Mouse (Mus musculus) C2C12 (cell line): ENCODE results near the gene Kremen1. TPM values are rescaled to one million over a fixed set of nuclear protein-coding genes. Genes with fewer than 3 reads are reported as not detected.
A peak's percentile ranks its signal among the peaks of the same experiment; 100 is the strongest.

ENCODE experiments used
- H3K27me3 ChIP-seq: one replicate; pipeline ENCODE4 v1.6.1; 2011; ENCODE audit not compliant: control insufficient read depth, insufficient read depth, insufficient read length
- H3K36me3 ChIP-seq: one replicate; pipeline ENCODE4 v1.6.1; 2011; ENCODE audit not compliant: control insufficient read depth, insufficient read depth
- H3K4me3 ChIP-seq: one replicate; pipeline ENCODE4 v1.5.1; 2011; ENCODE audit warnings: mild to moderate bottlenecking, control low read depth; ENCODE audit not compliant: poor library complexity, insufficient read depth, severe bottlenecking
- H3K79me2 ChIP-seq: one replicate; pipeline ENCODE4 v1.6.1; 2011; ENCODE audit not compliant: control insufficient read depth, insufficient read depth
- H3K79me3 ChIP-seq: one replicate; pipeline ENCODE4 v1.6.1; 2011; ENCODE audit warnings: low read depth, control low read depth
- H3ac ChIP-seq: one replicate; pipeline ENCODE3; 2011; ENCODE audit warnings: low read depth; ENCODE audit not compliant: control insufficient read depth, insufficient read length
- CEBPB ChIP-seq: IDR thresholded peaks from one replicate; pipeline ENCODE4 v1.6.1; 2011; ENCODE audit warnings: low read depth, mild to moderate bottlenecking, control low read depth, moderate library complexity
- CTCF ChIP-seq: IDR thresholded peaks from one replicate; pipeline ENCODE4 v1.5.1; 2011; ENCODE audit not compliant: control insufficient read depth, insufficient read depth, insufficient read length
- FOSL1 ChIP-seq: IDR thresholded peaks from one replicate; pipeline ENCODE4 v1.8.0; 2011; ENCODE audit warnings: mild to moderate bottlenecking, low read length; ENCODE audit not compliant: poor library complexity, insufficient read depth, severe bottlenecking
- MAX ChIP-seq: IDR thresholded peaks from one replicate; pipeline ENCODE4 v1.6.1; 2011; ENCODE audit warnings: mild to moderate bottlenecking, control low read depth
- MYOD1 ChIP-seq: IDR thresholded peaks from one replicate; pipeline ENCODE4 v1.6.1; 2011; ENCODE audit warnings: low read depth; ENCODE audit not compliant: control insufficient read depth, insufficient read length
- MYOG ChIP-seq: IDR thresholded peaks from one replicate; pipeline ENCODE4 v1.6.1; 2011; ENCODE audit not compliant: control insufficient read depth, insufficient read length; ENCODE audit errors: extremely low read depth
- USF1 ChIP-seq: IDR thresholded peaks from one replicate; pipeline ENCODE4 v1.6.1; 2011; ENCODE audit warnings: low read depth, mild to moderate bottlenecking, control low read depth, moderate library complexity
- polyA plus RNA-seq: library from polyadenylated mRNA; unstranded; fragments of >200 nt; fragmentation: generic; extraction: Trizol; gene quantifications from one replicate; pipeline ENCODE4 v1.2.1, GENCODE M21; 2012; ENCODE audit warnings: missing spikeins

Kremen1 gene
- polyA plus RNA-seq, 1 experiment = 43.5 TPM

DNA sequence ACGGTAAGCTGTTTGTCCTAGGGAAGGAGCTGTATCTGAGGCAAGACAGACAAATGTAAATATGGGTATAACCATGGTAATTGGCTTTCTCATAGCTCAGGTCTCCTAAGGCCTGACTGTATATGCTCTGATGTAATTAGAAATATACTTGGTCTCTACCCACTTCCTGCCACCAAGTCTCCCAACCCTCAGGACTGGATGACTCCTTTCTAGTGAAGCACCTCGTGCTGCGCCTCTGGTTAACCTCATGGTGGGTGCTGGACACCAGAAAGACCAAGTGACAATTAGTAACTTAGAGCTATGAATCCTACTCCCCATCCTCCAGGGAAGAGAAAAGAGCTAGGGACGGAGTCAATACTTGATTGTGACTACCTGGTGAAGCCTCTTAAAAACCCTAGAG, 42.0 kb downstream of the Kremen1 start:
- H3K27me3 ChIP-seq = no peaks in the 10 kb centered on the region
- TF ChIP-seq MYOG = no peak
- TF ChIP-seq MYOD1 = no peak
- no peak for TF ChIP-seq FOSL1
- no peak for TF ChIP-seq CTCF
- TF ChIP-seq MAX = no peak
- TF ChIP-seq CEBPB = no peak
- no peak for TF ChIP-seq USF1
- no peak overlapping the region for H3K4me3 ChIP-seq
- H3K36me3 ChIP-seq = no peaks in the 10 kb centered on the region
- H3K79me2 ChIP-seq = no peaks in the 10 kb centered on the region
- H3K79me3 ChIP-seq = no peaks in the 10 kb centered on the region
- H3ac ChIP-seq = no peak overlapping the region

DNA sequence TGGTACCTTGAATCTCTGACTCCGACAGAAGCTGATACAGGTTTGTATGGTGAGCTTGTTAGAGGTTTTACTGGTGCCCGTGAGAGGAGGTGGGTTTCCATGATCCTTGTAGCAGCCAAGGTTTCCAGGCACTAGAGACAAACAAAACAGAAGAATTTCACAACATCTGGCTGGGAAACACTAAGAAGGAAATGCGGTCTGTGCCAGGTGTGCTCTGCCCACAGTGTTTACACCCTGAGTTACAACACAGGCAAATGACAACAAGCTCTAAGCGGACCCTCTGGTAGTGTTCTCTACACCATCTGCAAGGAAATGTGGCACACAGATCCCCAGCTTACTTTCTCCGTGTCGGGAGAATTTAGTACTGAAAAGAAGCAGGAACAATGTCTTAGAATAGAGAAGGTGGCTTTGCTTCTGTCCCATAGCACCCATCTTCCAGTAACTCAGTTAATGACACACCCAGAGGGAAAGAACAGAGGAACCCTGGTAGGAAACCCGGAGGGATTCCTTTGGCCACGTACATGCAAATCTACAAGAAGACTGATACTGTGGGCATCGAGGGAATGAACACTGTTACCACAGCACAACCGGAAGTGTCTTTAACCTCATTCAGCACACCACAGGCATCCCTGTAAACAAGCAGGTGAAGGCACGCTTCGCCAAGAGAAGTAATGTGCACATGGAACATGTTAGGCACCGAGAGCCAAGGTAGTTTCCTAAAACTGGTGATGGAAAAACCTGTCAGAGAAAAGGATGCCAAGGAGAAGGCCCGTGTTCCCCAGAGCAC, 45.8 kb downstream of the Kremen1 start:
- Histone ChIP-seq H3K27me3 (no peaks in the 10 kb centered on the region), H3K79me3 (no peaks in the 10 kb centered on the region), H3K4me3 (no peak overlapping the region), H3K36me3 (peaks cover 4% of the 10 kb centered on the region), H3ac (no peak overlapping the region), H3K79me2 (no peaks in the 10 kb centered on the region)
- TF ChIP-seq MAX (no peak), MYOD1 (no peak), USF1 (no peak), CTCF (no peak), MYOG (no peak), FOSL1 (no peak), CEBPB (no peak)

DNA sequence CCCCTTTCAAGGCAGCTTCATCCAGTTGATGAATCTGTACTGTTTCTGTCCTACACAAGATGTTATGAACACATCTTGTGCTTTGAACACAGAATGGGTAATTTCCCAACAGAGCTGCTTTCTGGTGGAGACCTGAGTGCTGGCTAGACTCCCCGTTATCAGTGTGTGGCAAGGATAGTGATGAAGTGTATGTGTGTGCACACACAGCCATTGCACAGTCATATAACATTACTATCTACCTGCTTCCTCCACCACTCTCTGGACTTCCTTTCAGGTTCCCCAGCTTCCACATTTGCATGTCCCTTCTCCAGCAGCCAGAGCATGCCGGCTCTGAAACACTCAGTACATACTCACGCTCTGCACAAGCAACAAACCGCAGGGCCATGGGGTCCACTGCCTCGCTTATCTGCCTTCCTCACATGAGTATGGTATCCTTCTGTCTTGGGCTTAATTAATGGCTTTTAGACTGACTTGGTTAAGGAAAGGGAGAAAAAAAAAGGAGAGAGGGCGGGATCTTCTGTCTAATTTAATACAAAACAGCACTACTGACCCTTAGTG, 46.8 kb downstream of the Kremen1 start:
- no peak for TF ChIP-seq FOSL1
- TF ChIP-seq CTCF = no peak
- Histone ChIP-seq H3K79me2 (no peaks in the 10 kb centered on the region), H3K79me3 (no peaks in the 10 kb centered on the region), H3K36me3 (peaks cover 8% of the 10 kb centered on the region), H3K4me3 (no peak overlapping the region), H3K27me3 (no peaks in the 10 kb centered on the region), H3ac (no peak overlapping the region)

- TF ChIP-seq USF1 (no peak), CTCF (no peak), CEBPB (no peak)
- Histone ChIP-seq H3K36me3 (peaks cover 12% of the 10 kb centered on the region), H3K27me3 (no peaks in the 10 kb centered on the region)
These were observed 58.3 kb downstream of the Kremen1 start for GRCm38 (mm10) chr11:5203054-5203453.

DNA sequence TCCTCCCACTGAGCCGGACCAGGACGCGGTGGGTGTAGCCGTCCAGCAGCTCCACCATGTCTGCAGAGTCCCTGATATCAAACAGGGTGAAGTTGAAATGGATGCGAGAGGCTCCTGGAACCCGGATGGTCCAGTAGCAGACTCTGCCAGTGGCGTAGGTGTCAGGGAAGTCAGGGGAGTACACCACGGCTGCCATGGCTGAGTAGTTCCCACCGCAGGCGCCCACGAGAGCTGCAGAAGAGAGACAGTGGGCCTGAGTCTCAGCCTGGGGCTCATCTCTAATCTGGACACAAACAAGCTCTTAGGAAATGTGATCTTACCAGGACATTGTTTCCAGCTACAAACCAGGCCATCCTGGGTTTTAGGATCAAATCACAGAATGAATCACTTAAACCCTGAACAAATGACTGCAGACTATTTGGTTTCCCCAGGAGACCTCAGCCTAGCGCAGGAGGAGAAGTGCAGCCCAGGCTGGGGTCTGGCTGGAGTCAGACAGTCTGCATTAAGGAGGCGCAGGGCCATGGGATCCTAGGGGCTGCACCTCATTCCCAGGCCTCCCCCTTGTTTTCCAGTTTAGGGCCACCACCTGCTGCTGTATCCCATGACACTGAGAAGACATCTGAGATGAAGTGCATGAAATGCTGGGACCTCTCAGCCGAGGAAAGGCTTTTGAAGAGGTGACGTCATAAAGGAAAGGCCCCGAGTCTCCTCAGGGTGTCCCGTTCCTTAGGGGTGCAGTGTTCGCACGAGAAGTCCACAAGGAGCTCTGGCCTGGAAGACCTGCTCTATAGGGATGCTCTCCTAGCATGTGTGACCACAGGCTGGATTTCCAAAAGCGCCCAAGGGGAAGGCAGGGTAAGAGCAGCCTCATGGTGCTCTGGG, 59.3 kb downstream of the Kremen1 start:
- peak overlapping the region; percentile 15 for H3K4me3 ChIP-seq
- no peaks in the 10 kb centered on the region for H3K79me2 ChIP-seq
- no peaks in the 10 kb centered on the region for H3K27me3 ChIP-seq
- peak; percentile 51 for TF ChIP-seq MYOD1
- no peak for TF ChIP-seq CTCF
- TF ChIP-seq FOSL1 = no peak
- no peak for TF ChIP-seq MYOG
- no peak for TF ChIP-seq MAX
- TF ChIP-seq CEBPB = no peak
- TF ChIP-seq USF1 = no peak
- H3K36me3 ChIP-seq = peaks cover 18% of the 10 kb centered on the region
- H3K79me3 ChIP-seq = no peaks in the 10 kb centered on the region
- peak overlapping the region; percentile 63 for H3ac ChIP-seq

More at GRCm38 (mm10) chr11:5203054-5203453, 58.3 kb downstream of the Kremen1 start:
- no peak overlapping the region for H3K4me3 ChIP-seq
- no peaks in the 10 kb centered on the region for H3K79me3 ChIP-seq
- H3ac ChIP-seq = no peak overlapping the region
- no peaks in the 10 kb centered on the region for H3K79me2 ChIP-seq

DNA sequence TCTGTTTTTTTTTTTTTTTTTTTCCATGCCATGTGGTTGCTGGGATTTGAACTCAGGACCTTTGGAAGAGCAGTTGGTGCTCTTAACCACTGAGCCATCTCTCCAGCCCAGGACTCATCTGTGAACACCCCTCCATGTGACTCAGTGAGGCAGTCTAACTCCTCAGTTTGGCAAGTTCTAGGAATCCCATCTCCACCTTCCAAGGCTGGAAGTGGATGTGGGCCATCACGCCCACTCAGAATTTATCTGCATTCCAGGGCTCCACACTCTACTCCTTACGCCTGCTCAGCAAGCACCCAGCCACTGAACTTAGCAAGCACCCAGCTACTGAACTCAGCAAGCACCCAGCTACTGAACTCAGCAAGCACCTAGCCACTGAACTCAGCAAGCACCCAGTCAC, 61.5 kb downstream of the Kremen1 start:
- H3K27me3 ChIP-seq = no peaks in the 10 kb centered on the region
- H3K36me3 ChIP-seq = peaks cover 20% of the 10 kb centered on the region
- no peaks in the 10 kb centered on the region for H3K79me2 ChIP-seq
- H3ac ChIP-seq = no peak overlapping the region
- H3K79me3 ChIP-seq = no peaks in the 10 kb centered on the region
- no peak overlapping the region for H3K4me3 ChIP-seq
- TF ChIP-seq CTCF = no peak
- TF ChIP-seq FOSL1 = no peak
